Mouse (Mus musculus) c-Kit-positive CD71-positive TER-119-negative erythroid progenitor cells, embryonic 14.5 days (primary cell): ENCODE results near the gene Gxylt2.

ENCODE experiments used
- DNase-seq: peaks from one replicate; pipeline ENCODE4 v3.0.0-alpha.2; 2013; ENCODE audit warnings: low read depth

Gxylt2 gene

GRCm38 (mm10) chr6:100715296-100715828 lies 10.8 kb downstream of the Gxylt2 start:
- no peak for DNase-seq

- no peak for DNase-seq
These were observed 11.6 kb downstream of the Gxylt2 start for GRCm38 (mm10) chr6:100716152-100716551.

DNA sequence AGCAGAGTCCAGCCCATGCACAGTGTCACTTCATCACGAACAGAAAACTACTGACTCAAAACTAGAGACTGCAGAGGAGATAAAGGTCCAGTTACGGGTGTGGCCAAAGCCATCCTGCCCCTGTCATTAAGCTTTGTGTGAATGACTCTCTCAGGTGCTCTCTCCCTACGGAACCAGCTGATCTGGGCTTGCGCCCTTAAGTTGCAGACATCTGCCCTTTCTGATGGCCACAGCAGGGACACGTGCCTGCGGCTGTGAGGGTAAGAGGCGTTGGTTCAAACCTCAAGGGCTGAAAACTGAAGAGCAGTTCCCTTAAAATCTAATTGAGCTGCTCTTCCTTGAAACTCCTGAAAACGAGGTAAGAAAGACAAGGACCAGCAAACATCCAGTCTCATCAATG lies 12.3 kb downstream of the Gxylt2 start:
- DNase-seq = no peak

GRCm38 (mm10) chr6:100720098-100720501 lies 15.6 kb downstream of the Gxylt2 start:
- DNase-seq = no peak

GRCm38 (mm10) chr6:100720882-100721721 lies 16.6 kb downstream of the Gxylt2 start:
- no peak for DNase-seq

- no peak for DNase-seq
These were observed 27.5 kb downstream of the Gxylt2 start for GRCm38 (mm10) chr6:100731996-100732375.

- no peak for DNase-seq
These were observed 28.0 kb downstream of the Gxylt2 start for GRCm38 (mm10) chr6:100732376-100733021.

- DNase-seq = no peak
These were observed 28.7 kb downstream of the Gxylt2 start for GRCm38 (mm10) chr6:100733218-100733617.

- no peak for DNase-seq
These were observed 29.8 kb downstream of the Gxylt2 start for GRCm38 (mm10) chr6:100734321-100734720.

DNA sequence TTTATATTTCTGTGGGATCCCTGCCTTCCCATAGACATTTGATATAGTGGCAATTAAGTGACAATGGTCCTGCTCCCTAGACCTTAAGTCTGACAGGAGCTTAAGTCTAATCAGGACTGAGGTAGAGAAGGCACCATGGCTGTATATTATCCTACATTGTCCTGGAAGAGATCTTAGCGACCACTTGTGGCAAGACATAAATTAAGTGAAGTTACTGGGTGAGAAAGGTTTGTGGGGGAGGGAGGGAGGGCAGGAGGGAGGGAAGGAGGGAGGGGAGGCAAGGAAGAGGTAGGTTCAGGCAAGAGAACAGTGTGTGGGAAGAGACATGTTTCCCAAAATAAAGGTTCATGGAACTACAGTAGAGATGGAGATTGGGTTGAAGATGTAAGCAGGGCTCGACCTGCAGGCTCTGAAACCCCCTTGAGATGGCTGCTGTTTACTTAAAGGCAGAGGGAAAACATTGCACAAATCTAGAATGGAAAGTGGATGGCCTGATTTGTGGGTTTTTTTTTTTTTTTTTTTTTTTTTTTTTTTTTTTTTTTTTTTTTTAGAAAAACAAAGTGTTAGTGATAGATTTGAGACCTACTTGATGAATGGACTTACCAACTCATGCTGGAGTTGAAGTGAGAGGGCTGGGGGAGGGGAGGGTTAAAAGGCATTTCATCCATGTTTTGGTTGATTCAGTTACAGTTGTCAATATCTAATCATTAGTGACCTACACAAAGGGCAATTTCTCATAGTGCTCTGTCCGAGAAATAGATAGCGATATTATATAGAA lies 54.1 kb downstream of the Gxylt2 start:
- DNase-seq = no peak

- DNase-seq = no peak
These were observed 63.2 kb downstream of the Gxylt2 start for GRCm38 (mm10) chr6:100767756-100768155.

DNA sequence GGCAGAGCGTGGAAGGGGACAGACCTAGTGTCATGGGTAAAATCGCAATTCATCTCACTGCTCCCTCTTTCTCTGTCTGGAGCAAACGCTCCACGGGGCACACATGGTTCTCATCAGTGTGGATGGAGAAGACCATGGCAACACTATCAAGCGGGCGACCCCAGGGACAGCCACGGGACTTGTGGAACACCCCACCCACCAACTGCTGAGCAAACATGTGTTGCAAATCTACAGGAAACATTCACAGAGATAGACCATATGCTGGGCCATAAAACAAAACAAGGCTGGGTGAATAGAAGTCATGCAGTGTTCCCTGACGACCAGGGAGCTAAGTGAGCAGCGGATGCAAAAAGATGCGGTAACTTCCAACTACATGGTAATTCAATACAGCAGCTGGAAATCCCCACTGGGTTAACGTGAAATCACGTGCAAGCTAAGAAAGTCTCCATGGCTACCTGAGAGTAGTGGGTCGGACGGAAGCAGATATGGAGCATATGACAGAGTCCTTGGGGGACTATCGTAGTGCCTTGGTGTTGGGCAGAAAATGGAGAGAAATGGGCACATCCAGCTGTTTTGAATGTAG lies 71.5 kb downstream of the Gxylt2 start:
- DNase-seq = no peak

GRCm38 (mm10) chr6:100778595-100778994 lies 74.1 kb downstream of the Gxylt2 start:
- no peak for DNase-seq

- DNase-seq = no peak
These were observed 75.9 kb downstream of the Gxylt2 start for GRCm38 (mm10) chr6:100780421-100780820.

- no peak for DNase-seq
These were observed 77.1 kb downstream of the Gxylt2 start for GRCm38 (mm10) chr6:100781644-100782043.

GRCm38 (mm10) chr6:100787726-100788125 lies 83.2 kb downstream of the Gxylt2 start:
- DNase-seq = no peak

GRCm38 (mm10) chr6:100789161-100789560 lies 84.6 kb downstream of the Gxylt2 start:
- DNase-seq = no peak

DNA sequence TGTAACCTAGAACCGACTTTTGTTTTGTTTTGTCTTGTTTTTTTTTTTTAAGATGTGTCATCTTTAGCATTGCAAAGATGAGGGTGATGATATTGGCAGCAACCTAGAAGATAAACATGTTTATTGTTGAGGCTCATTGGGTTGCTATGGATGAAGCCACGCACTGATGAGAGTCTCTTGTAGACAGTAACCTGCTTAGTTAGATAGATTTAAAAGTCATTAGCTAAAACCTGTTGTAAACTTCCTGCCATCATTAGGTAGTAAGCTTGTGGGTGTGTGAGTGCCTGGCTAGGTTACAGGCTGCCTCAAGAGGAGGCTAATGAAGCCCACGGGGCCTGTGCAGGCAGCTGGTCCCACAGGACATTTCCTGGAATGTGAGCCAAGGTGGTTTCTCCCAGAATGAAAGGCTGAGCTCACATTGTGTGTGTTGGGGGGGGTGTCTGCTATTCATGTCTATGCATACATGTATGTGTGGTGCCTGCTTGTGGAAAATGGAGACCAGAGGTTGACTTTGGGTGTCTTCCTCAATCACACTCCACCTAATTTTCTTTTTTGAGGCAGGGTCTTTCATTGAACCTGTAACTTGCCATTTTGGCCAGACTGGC lies 87.6 kb downstream of the Gxylt2 start:
- no peak for DNase-seq

GRCm38 (mm10) chr6:100792973-100793769 lies 88.6 kb downstream of the Gxylt2 start:
- no peak for DNase-seq

DNA sequence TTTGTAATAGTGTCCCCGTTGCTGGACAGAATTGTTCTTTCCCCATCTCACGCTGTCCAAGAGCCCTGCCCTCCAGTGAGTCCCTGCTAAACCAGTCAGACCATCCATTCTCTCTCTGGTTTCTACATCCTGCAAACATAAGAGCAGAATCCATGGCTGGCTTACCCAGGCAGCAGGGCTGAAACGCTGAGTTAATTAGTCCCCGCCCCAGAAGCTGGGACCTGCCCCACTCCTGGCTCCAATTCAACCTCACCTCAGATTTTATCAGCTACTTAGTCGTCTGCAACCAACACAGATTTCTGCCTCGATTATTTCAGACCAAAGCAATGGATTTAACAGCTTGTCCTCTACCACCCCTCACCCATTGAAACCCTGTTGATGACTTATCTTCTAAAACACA lies 91.3 kb downstream of the Gxylt2 start:
- no peak for DNase-seq

DNA sequence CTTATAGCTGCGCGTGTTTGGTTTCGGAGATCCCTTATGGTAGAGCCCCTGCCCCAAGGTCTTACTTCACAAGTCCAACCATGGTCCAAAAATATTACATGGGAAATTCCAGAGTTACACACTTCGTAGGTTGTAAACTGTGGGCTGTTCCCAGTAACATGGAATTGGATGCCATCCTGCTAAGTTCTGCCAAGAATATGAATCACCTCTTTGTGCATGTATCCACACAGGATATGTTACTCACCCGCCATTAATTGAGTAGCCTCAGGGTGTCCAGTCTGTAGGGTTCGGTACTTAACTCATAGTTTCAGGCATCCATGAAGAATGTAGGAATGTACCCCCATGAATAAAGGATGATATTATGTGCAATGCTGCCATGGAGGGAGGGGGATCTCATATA lies 94.8 kb downstream of the Gxylt2 start:
- no peak for DNase-seq
